In genomic region chr13:76345941-76346340, GRCm38 (mm10) we compare ENCODE assay signal across 10 mouse cellular contexts. TPM values are rescaled to one million over a fixed set of nuclear protein-coding genes. Genes with fewer than 3 reads are reported as not detected.
"Had no signal": no experiment of that assay in that cellular context is flagged by ENCODE, and none has a peak within 500 bp of the region (broad histone marks: within the 10 kb centered on the region; RNA-seq: fewer than 3 reads in every experiment).

No protein-coding gene starts in this region.

RNA-seq across cellular contexts. Expression of gene Fam81b, which starts 41.1 kb away (rescaled TPM):
- polyA plus RNA-seq: kidney, embryonic 16.5 days; limb, embryonic 12.5 days; limb, embryonic 15.5 days; liver, embryonic 11.5 days; liver, embryonic 14.5 days; liver, postnatal 0 days; lung, embryonic 14.5 days; myocyte; neural tube, embryonic 13.5 days; stomach, embryonic 15.5 days had no signal
